Mouse (Mus musculus): Measurements from ENCODE around the gene Ppp4c. TPM values are rescaled to one million over a fixed set of nuclear protein-coding genes. Genes with fewer than 3 reads are reported as not detected.

Ppp4c gene
- polyA plus RNA-seq, 1 experiment: 189 TPM

- no peak overlapping the region for H3K4me3 ChIP-seq (ENCODE audit: insufficient read depth, poor library complexity, severe bottlenecking)
- H3K36me3 ChIP-seq (ENCODE audit: control insufficient read depth, insufficient read depth): peaks cover 54% of the 10 kb centered on the region
- H3K79me3 ChIP-seq (ENCODE audit: low read depth): peaks cover 57% of the 10 kb centered on the region
These were observed 1.4 kb upstream of the Ppp4c start for GRCm38 (mm10) chr7:126793456-126794270.

GRCm38 (mm10) chr7:126792721-126793443, 586 bp upstream of the Ppp4c start:
- no peaks in the 10 kb centered on the region for H3K27me3 ChIP-seq (ENCODE audit: control insufficient read depth, insufficient read depth, insufficient read length)
- H3K4me3 ChIP-seq (ENCODE audit: insufficient read depth, poor library complexity, severe bottlenecking): peak overlapping the region; percentile 80
- peaks cover 68% of the 10 kb centered on the region for H3K79me2 ChIP-seq (ENCODE audit: control insufficient read depth, insufficient read depth)
- H3K79me3 ChIP-seq (ENCODE audit: low read depth): peaks cover 50% of the 10 kb centered on the region
- H3K36me3 ChIP-seq (ENCODE audit: control insufficient read depth, insufficient read depth): peaks cover 62% of the 10 kb centered on the region
- no peak for TF ChIP-seq MAX (IDR thresholded peaks at IDR 0.05)
- TF ChIP-seq MYOG (IDR thresholded peaks at IDR 0.05; ENCODE audit: control insufficient read depth, extremely low read depth, insufficient read length): no peak
- no peak for TF ChIP-seq CEBPB (IDR thresholded peaks at IDR 0.05; ENCODE audit: low read depth)
- TF ChIP-seq CTCF (IDR thresholded peaks at IDR 0.05; ENCODE audit: control insufficient read depth, insufficient read depth, insufficient read length): no peak
- TF ChIP-seq MYOD1 (IDR thresholded peaks at IDR 0.05; ENCODE audit: control insufficient read depth, insufficient read length, low read depth): no peak
- TF ChIP-seq USF1 (IDR thresholded peaks at IDR 0.05; ENCODE audit: low read depth): no peak
- no peak for TF ChIP-seq FOSL1 (IDR thresholded peaks at IDR 0.05; ENCODE audit: insufficient read depth, low read length, poor library complexity, severe bottlenecking)
- H3ac ChIP-seq (ENCODE audit: control insufficient read depth, insufficient read length, low read depth): peak overlapping the region; percentile 23

More at GRCm38 (mm10) chr7:126793456-126794270, 1.4 kb upstream of the Ppp4c start:
- Histone ChIP-seq H3ac (ENCODE audit: control insufficient read depth, insufficient read length, low read depth) (no peak overlapping the region), H3K79me2 (ENCODE audit: control insufficient read depth, insufficient read depth) (peaks cover 72% of the 10 kb centered on the region), H3K27me3 (ENCODE audit: control insufficient read depth, insufficient read depth, insufficient read length) (no peaks in the 10 kb centered on the region)
- no peak for TF ChIP-seq MYOD1 (IDR thresholded peaks at IDR 0.05; ENCODE audit: control insufficient read depth, insufficient read length, low read depth)
- TF ChIP-seq MAX (IDR thresholded peaks at IDR 0.05): no peak
- no peak for TF ChIP-seq CEBPB (IDR thresholded peaks at IDR 0.05; ENCODE audit: low read depth)
- no peak for TF ChIP-seq USF1 (IDR thresholded peaks at IDR 0.05; ENCODE audit: low read depth)
- TF ChIP-seq FOSL1 (IDR thresholded peaks at IDR 0.05; ENCODE audit: insufficient read depth, low read length, poor library complexity, severe bottlenecking): no peak
- TF ChIP-seq MYOG (IDR thresholded peaks at IDR 0.05; ENCODE audit: control insufficient read depth, extremely low read depth, insufficient read length): no peak
- no peak for TF ChIP-seq CTCF (IDR thresholded peaks at IDR 0.05; ENCODE audit: control insufficient read depth, insufficient read depth, insufficient read length)

- TF ChIP-seq MAX (IDR thresholded peaks at IDR 0.05) (no peak), CEBPB (IDR thresholded peaks at IDR 0.05; ENCODE audit: low read depth) (no peak), MYOG (IDR thresholded peaks at IDR 0.05; ENCODE audit: control insufficient read depth, extremely low read depth, insufficient read length) (no peak), MYOD1 (IDR thresholded peaks at IDR 0.05; ENCODE audit: control insufficient read depth, insufficient read length, low read depth) (no peak), USF1 (IDR thresholded peaks at IDR 0.05; ENCODE audit: low read depth) (no peak), CTCF (IDR thresholded peaks at IDR 0.05; ENCODE audit: control insufficient read depth, insufficient read depth, insufficient read length) (no peak), FOSL1 (IDR thresholded peaks at IDR 0.05; ENCODE audit: insufficient read depth, low read length, poor library complexity, severe bottlenecking) (no peak)
- Histone ChIP-seq H3K27me3 (ENCODE audit: control insufficient read depth, insufficient read depth, insufficient read length) (no peaks in the 10 kb centered on the region), H3K36me3 (ENCODE audit: control insufficient read depth, insufficient read depth) (peaks cover 49% of the 10 kb centered on the region)
These were observed 3.2 kb downstream of the Ppp4c start for GRCm38 (mm10) chr7:126789141-126789540.

GRCm38 (mm10) chr7:126786142-126786541, 6.2 kb downstream of the Ppp4c start:
- no peaks in the 10 kb centered on the region for H3K27me3 ChIP-seq (ENCODE audit: control insufficient read depth, insufficient read depth, insufficient read length)
- no peak for TF ChIP-seq MAX (IDR thresholded peaks at IDR 0.05)
- TF ChIP-seq MYOG (IDR thresholded peaks at IDR 0.05; ENCODE audit: control insufficient read depth, extremely low read depth, insufficient read length): no peak
- no peak for TF ChIP-seq USF1 (IDR thresholded peaks at IDR 0.05; ENCODE audit: low read depth)
- TF ChIP-seq CTCF (IDR thresholded peaks at IDR 0.05; ENCODE audit: control insufficient read depth, insufficient read depth, insufficient read length): no peak
- TF ChIP-seq CEBPB (IDR thresholded peaks at IDR 0.05; ENCODE audit: low read depth): no peak
- TF ChIP-seq MYOD1 (IDR thresholded peaks at IDR 0.05; ENCODE audit: control insufficient read depth, insufficient read length, low read depth): no peak
- no peak for TF ChIP-seq FOSL1 (IDR thresholded peaks at IDR 0.05; ENCODE audit: insufficient read depth, low read length, poor library complexity, severe bottlenecking)
- no peak overlapping the region for H3K4me3 ChIP-seq (ENCODE audit: insufficient read depth, poor library complexity, severe bottlenecking)
- H3K79me2 ChIP-seq (ENCODE audit: control insufficient read depth, insufficient read depth): peaks cover 29% of the 10 kb centered on the region
- peaks cover 39% of the 10 kb centered on the region for H3K36me3 ChIP-seq (ENCODE audit: control insufficient read depth, insufficient read depth)
- H3K79me3 ChIP-seq (ENCODE audit: low read depth): peaks cover 21% of the 10 kb centered on the region
- H3ac ChIP-seq (ENCODE audit: control insufficient read depth, insufficient read length, low read depth): no peak overlapping the region

More at GRCm38 (mm10) chr7:126789141-126789540, 3.2 kb downstream of the Ppp4c start:
- H3ac ChIP-seq (ENCODE audit: control insufficient read depth, insufficient read length, low read depth): no peak overlapping the region
- H3K79me3 ChIP-seq (ENCODE audit: low read depth): peaks cover 28% of the 10 kb centered on the region
- H3K4me3 ChIP-seq (ENCODE audit: insufficient read depth, poor library complexity, severe bottlenecking): no peak overlapping the region
- peaks cover 40% of the 10 kb centered on the region for H3K79me2 ChIP-seq (ENCODE audit: control insufficient read depth, insufficient read depth)

DNA sequence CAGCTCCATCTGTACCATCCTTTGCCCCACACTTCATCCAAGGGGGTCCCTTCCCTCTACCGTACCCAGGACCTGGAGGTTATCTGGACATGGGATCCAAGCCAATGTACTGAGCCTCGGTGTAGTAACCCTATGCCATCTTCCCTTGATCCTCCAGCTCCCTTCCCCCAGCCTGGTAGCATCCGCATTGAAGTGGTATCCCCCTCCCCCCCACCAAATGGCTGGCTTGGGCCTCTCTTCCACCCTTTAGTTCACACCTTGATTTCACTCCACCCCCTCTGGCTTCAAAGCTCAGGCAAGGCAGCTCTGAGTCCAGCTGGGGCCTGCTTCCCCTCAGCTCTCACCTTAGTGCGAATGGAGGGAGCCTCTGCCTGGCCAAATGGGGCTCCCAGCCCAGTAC, 7.2 kb downstream of the Ppp4c start:
- Histone ChIP-seq H3K79me3 (ENCODE audit: low read depth) (peaks cover 11% of the 10 kb centered on the region), H3K36me3 (ENCODE audit: control insufficient read depth, insufficient read depth) (peaks cover 35% of the 10 kb centered on the region), H3ac (ENCODE audit: control insufficient read depth, insufficient read length, low read depth) (no peak overlapping the region), H3K79me2 (ENCODE audit: control insufficient read depth, insufficient read depth) (peaks cover 18% of the 10 kb centered on the region), H3K27me3 (ENCODE audit: control insufficient read depth, insufficient read depth, insufficient read length) (no peaks in the 10 kb centered on the region), H3K4me3 (ENCODE audit: insufficient read depth, poor library complexity, severe bottlenecking) (no peak overlapping the region)
- TF ChIP-seq MAX (IDR thresholded peaks at IDR 0.05) (no peak), USF1 (IDR thresholded peaks at IDR 0.05; ENCODE audit: low read depth) (no peak), CTCF (IDR thresholded peaks at IDR 0.05; ENCODE audit: control insufficient read depth, insufficient read depth, insufficient read length) (no peak), FOSL1 (IDR thresholded peaks at IDR 0.05; ENCODE audit: insufficient read depth, low read length, poor library complexity, severe bottlenecking) (no peak), CEBPB (IDR thresholded peaks at IDR 0.05; ENCODE audit: low read depth) (no peak), MYOD1 (IDR thresholded peaks at IDR 0.05; ENCODE audit: control insufficient read depth, insufficient read length, low read depth) (no peak), MYOG (IDR thresholded peaks at IDR 0.05; ENCODE audit: control insufficient read depth, extremely low read depth, insufficient read length) (no peak)

Data from C2C12 (cell line).